Mouse (Mus musculus) skeletal muscle tissue, adult 2 months (tissue): ENCODE measurements at regions not wholly inside any gene's neighbourhood (a gene's known extent, or its start where the extent isn't known, plus 50 kb on each side); places are given as distances from the start of the nearest gene placed in this dataset.

Experiments used
- DNase-seq: peaks from one replicate; pipeline ENCODE4 v3.0.0-alpha.2; 2012; ENCODE audit warnings: low read depth, low spot score

DNA sequence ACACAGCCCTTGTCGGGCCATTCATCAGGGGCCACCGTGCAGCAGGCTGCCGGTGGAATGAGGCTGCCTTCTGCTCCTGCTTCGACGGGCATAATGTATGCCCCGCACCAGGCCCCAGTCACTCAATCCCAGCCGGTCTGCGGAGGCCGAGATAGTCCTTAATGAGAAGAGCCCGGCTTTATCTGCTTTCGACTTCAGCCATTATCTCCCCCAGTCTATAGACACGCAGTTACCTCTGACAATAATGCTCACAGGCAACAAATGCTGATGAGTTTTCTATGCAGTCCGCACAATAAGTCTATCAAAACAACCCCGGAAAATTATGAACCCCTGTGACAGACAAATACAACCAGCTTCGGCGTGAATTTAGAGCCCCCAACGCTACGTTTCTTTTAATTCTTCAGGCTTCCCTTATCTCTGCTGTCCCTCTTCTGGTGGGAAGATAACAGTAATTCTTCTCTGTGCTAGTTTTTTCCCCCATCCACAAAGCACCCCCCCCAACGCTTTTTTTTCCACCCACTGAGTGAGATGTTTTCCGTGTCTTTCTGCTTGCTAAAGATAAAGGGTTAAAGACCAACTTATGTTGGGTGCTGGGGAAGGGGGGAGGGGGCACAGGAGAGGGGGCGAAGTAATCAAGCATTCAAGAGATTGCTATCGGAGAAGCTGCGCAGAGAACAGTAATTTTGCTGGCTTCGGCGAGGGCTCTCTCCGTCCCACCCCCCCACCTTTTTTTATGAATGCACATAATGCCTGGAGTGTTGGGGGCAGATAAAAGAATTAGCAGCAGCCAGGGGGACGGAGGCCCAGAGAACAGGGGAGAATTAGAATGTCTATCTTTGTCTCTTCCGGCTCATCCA, 117.8 kb downstream of the Mrm1 start:
- DNase-seq = no peak

DNA sequence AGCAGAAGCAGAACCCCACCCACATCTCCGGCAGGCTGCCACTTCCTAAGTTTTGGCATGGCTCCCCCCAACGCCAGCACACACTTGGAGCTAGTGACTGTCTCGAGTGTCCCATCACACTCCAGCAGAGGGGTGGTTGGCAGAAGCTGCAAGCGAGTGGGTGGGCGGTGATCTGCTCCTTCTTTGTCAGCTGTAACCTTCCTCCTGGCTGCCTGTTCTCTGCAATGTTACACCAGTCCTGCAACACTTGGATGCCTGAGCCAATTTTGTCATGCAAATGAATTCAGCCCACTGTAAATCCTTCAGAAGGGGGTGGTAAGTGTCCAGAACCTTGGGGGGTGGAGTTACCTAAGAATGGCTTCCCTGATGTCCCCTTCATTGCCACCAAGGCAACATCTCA, 121.8 kb downstream of the Mrm1 start:
- no peak for DNase-seq

DNA sequence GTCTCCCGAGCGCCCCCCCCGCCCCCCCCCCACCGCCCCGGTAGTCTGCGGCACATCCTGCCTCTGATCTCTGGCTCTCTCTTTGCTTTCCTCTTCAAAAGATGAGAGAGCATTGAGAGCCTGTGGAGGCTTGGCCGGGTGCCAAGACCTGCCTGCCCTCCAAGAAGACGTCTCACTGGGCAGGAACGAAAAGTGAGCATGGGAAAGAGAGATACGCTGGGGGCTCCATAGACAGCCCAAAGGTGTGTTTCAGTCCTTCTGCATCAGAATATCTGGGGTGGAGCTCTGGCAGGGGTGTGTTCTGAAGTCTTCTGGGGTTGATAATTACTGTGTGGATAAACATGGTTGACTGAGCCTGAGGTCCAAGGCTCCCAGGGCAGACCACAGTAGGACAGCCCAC, 126.7 kb downstream of the Mrm1 start:
- DNase-seq = no peak

DNA sequence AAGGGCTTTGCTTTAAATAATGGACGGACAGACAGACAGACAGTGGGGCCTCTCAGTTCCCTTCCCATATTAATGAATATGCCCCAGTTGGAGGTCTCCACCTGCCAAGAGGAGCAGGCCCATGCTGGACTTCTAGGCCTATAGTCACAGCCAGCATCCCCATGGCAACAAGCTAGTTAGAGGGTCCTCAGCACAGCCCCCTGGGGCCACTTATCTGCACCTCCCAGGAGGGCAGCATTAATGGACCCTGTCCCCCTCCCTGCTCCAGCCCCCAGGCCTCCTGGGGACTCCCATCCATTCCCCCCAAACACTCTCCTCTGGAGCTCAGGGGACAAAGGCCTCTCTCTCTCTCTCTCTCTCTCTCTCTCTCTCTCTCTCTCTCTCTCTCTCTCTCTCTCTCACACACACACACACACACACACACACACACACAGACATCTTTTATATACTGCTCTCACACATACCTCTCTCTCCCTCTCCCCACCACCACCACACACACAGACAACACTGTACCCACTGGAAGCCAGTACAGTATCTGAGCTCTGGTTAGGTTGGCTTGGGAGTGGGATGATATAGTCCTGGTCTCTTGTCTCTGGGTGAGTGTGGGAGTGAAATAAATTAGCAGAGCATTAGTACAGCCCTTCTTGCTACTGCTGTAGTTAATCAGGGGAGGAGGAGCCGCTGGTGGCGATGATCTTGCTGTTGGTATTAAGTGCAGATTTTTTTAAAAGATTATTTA, 127.7 kb downstream of the Mrm1 start:
- no peak for DNase-seq

DNA sequence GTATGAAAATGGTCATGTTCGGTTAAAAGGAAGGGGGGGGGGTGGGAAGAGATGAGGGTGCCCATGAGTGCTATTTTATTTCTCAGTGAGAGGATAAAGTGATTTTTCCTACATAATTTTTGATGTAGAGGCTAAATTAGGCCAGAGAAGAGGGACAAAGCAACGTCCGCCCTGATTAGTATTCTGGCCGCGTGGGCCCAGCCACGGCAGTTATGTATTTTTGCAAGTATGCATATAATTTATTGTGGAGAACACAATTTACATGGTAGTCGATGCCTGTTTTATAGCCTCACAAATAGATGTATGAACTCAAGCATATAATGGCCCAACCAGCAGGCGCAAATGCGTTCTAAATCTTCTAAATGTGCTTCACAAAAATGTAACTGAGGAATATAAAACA, 132.8 kb downstream of the Mrm1 start:
- DNase-seq = no peak

DNA sequence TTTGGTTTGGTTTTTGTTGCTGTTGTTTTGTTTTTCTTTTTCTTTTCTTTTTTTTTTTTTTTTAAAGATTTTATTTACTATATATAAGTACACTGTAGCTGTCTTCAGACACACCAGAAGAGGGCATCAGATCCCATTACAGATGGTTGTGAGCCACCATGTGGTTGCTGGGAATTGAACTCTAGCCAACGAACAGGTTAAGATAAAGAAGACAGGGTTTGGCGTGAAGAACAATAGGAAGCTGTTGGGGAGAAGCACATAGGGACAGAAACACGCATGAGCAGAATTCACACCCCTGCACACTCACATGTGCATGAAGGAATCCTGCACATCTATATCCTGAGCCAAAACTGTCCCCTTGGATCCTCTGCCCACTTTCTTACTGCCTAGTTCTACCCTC, 135.0 kb downstream of the Mrm1 start:
- no peak for DNase-seq

DNA sequence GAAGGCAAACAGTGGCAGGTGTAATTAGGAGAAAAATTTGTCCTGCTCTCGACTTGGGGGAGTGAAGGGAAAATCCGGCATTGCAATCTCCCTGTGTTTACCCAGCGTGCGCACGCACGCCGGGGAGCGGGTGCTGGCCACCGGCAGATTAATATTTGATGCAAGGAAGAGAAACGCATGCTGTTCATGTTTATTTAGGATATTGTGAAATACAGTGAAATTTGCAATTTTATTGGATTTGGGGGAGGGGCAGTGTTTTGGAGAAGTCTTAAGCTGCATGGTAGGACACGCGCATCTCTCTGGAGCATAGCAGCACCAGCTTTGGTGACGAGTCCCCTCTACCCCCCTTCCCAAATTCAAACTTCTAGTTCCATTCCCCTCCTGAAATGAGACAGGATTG, 136.4 kb downstream of the Mrm1 start:
- no peak for DNase-seq

DNA sequence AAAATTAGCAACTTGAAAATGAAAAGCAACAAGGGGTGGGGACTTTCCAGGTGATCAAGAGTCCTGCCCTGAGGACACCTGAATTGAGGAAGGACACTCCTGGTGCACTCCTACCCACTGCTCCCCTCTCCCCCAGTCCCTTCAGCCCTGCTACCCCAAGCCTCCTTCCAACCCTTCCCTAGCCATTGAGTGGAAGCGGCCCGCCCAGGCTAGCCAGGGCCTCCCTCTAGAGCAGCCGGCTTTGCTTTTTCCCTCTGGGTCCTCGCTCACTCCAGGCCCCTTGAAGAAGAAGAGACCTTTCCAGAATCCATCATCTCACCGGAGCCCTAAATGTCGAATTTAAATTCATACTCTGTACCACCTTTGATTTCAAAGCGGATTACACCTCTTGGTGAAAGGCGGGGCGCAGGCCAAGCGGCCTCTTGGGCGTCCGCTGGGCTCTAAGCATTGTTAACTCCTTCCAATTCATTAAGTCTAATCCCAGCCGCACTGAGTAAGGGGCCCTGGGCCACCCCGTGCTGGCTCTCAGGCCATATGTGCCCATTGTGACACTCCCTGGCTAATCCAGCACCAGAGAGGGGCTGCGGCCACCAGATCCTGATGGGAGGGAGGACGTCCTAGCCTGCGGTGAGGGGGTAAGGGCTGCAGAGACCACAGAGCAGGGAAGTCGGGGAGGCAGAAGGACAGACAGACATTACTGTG, 142.8 kb downstream of the Mrm1 start:
- DNase-seq = no peak

DNA sequence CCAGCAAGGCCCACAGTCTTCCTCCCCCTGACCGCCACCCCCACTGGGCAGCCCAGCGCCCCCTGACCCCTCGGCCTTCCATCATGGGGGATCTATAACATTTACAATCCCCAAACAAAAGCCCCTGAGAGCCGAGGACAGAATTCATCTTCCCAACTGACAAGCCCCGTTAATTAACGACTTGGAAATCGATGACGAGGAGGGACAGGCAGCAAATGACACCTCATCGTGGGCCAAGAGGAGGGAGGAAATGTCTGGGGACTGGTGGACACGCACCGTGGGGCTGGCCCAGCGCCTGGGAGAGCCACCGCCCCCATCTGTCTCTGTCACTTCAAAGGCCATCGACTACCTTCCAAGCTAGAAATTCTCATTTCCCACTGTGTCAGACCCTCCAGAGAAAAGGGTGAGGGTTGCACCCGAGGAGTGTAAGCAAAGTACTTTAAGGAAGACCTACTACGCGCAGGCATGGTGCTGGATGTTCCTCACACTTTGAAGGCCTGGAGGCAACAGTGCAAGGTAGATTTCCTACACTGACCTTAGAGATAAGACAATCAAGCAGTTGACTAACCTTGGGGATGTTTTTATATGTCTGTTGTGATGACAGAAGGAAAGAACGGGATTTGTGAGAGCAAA, 146.4 kb downstream of the Mrm1 start:
- DNase-seq = no peak

DNA sequence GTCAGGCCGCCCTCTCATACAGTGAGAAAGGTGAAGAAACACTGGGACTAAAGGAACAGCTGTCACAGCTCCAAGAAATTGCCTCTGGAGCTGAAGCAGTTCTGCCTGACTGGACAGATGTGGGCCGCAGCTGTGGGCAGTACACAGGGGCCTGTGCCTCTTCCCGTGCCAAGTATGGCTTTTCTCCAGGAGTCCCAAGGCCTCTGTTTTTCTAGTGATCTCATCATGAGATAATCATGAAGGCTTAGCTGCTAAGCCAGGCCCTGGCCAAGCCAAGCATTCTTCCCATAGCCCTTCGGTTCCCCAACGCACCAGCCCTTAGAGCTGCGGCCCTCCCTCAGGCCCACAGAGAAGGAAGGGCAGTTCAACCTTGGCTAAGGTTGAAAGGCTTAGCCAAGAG, 146.2 kb upstream of the Lhx1 start:
- DNase-seq = peak; percentile 8

DNA sequence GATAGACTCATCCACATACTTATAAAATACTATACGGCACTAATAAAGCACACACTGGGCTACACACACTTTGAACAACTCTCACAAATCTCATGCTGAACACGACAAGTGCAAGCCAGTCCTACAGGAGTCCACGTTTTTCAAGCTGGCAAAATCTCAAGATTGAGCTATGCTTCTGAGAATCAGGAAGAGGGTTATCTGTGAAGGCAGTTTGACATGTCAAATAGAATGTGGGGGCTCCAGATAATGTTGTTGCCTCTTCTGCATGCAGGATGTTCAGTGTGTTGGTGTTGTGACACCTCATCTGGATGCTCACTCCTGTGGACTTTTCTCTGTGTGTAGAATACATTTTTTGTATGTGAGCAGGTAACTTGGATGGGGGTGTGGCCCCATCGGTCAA, 142.4 kb upstream of the Lhx1 start:
- DNase-seq = no peak

DNA sequence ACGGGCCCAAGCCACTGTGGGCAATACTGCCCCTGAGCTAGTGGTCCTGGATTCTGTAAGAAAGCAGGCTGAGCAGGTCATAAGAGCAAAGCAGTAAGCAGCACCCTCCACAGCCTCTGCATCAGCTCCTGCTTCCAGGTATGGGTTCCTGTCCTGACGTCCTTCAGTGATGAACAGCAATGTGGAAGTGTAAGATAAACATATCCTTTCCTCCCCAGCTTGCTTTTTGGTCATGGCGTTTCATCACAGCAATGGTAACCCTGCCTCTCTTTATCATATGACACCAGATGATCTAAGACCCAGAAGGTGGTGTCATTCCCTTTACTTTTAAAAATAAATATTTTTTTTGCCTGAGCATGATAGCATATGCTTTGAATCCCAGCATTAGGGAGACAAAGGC, 138.9 kb upstream of the Lhx1 start:
- no peak for DNase-seq

DNA sequence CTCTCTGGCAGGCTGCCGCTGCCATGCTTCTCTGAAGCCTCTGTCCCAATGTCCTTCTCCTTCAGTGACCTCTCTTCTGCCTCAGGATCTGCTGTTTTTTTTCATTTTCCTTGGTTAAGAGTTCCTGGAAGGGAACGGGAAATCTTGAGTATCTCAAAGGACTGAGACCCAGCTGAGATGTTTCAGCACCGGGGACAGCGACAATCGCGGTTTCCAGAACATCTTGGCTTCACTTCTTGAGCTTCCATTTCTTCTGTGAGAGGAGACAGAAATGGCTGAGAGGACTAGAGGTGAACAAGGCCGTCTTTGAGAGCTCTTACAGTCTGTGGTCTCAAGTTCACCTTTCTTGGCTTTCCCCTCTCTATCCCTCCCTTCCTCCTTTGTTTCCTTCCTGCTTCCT, 136.6 kb upstream of the Lhx1 start:
- no peak for DNase-seq

DNA sequence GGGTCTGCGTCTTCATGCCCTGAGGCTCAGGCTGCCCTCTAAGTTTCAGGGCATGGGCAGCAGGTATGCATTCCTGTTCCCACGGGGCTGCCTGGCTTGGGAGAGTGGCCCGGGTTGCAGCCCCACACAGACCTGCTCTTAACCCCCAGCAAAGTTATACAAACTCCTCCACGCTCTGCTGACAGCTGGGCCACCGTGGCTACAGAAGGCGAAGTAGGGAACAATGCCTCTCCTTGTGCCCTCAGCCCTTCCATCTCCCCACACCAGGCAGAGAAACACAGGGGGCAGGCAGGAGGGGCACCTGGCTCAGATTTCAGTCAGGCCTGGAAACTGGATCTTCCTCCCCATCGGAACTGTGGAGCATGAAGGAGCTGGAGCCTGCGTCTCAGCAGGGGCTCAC, 135.5 kb upstream of the Lhx1 start:
- DNase-seq = no peak

DNA sequence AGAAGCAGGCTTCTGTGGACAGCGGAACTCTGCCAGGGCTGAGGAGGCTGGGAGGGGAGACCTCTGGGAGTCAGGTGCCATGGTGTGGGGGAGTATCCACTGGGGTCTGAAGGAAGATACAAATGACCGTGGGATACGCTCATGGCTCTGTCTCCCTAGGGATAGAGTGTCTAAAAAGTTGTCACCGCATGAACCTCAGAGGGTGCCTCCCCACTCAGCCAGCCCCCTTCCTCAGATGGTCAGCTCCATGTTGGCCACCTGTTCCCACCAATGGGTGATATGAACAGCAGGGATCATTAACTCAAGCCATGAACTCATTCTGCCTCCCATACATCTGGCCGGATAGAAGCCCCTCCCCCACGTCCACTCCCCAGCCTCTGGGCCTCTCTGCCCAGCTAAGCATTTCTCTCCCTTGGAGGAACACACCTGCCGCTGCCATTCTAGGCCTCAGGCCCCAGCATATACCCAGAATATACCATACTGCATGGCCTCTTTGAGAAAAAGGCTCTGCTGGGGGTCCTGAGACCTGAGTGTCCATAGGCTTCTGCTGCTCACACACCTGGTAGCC, 134.1 kb upstream of the Lhx1 start:
- DNase-seq = no peak

DNA sequence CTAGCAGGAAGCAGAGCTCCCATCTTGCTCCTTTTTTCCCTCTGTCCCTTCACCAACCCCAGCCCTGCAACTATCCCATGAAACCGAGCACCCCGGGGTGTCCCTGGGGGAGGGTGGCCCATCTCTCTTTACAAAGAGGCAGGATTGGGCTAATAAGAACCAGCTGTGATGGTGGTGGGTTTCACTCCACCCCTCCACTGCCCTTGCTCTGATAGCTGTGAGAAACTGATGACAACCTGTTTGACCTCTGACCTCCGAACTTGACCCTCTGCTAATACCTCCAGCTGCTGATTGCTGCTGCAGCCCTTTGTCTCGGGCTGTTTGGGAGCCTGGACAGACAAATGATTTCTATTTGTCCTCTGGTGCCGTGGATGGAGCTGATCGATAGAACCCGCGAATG, 128.1 kb upstream of the Lhx1 start:
- no peak for DNase-seq

DNA sequence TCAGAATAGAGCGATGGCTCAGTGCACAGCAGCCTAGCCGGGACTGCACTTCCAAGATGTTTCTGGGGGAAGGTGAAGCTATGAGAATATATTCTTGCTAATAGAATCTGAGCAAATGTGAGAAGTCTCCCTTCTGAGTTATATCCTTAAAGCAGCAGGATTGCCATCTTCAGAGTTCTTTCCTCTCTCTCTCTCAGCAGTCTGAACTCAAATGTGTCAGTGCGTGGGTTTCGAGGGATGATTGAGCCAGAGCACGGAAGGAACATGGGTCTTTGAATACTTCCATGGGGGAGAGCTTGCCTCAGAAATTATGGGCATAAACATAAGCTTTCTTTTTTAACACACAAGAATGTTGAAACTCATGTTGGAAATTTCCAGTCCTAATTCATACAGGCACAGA, 123.6 kb upstream of the Lhx1 start:
- DNase-seq = no peak

DNA sequence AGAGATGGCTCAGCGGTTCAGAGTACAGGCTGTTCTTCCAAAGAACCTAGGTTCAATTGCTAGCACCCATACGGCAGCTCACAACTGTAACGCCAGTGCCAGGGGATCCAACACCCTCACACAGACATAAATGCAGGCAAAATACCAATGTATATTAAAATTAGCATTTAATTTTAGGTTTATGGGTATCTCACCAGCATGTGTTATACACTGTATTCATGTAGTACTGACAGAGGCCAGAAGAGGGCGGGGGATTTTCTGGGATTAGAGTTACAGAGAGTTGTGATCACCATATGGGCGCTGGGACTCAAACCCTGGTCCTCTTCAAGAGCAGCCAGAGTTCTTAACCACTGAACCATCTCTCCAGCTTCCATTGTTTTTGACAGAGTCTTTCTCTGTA, 121.8 kb upstream of the Lhx1 start:
- no peak for DNase-seq

DNA sequence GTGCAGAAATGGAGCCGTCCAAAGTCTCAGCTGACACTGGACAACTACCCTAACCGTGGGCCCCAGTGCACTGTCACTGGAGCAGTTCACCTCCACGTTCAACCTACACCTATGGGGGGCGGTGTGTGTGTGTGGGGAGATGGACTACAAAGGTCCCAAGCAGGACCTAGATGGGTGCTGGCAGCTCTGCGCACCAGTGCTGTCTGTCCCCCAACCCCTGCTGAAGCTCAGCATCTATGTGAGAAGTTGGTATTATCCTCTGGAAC, 117.7 kb upstream of the Lhx1 start:
- no peak for DNase-seq

DNA sequence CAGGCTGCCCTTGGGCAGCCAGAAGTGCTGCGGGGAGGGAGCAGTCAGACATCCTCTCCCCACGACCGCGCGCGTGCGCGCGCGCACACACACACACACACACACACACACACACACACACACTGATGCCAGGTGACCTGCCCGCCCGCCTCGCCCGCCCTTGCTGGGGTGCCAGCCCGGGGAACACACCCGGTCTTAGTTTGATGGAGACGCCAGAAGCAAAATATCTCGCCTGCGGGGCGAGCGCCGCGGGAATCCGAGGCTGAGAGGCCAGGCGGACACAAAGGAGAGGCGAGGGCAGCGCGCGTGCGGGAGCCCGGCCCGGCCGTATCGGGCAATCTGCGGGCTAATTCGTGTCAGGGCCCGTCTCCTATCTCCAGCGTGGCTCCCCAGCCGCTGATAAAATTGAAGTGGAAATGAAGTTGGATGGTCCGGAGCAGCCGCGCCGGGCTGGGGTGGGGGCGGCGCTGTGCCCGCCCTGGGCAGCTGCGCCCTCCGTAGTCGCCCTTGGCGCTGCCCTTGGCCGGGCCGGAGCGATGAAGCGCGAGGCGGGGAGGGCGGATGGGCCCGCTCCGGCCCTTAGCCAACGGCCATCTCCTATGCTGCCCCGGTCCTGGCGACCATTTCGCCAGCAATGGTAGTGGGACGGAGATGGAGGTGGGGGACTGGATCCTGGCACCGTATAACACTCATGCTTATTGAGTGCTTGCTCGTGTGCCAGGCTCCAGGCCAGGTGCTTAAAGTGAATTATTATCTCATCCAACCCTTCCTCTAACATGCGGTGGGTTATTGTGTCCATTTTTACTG, 117.2 kb upstream of the Lhx1 start:
- DNase-seq = no peak

DNA sequence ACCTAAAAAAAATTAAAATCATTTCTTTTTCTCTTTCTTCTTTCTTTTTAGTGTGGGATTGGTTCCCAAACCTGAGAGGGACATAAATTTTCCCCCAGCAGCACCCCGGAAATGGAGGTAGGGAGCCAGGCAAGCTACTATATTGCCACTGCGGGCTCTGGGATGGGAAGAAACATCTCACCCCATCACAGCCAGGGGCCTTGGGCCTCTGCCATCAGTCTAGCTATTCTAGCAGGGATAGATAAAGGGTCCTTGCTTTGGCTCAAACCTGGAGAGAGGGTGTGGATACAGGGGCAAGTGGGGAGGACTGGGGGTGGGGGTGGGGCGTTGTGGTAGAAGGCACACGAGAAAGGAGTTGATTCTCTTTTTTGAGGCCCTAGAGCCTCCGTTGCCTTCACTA, 116.3 kb upstream of the Lhx1 start:
- DNase-seq = no peak
